Mouse (Mus musculus) liver, adult 2 months (tissue): ENCODE results near the gene Cnga4. TPM values are rescaled to one million over a fixed set of nuclear protein-coding genes. Genes with fewer than 3 reads are reported as not detected.
"Not testable (repeated sequence)": the region's sequence is repeated elsewhere in the genome, so short reads cannot be mapped to it uniquely, and the experiment has no call there.

Experiments
- DNase-seq: peaks from one replicate; pipeline ENCODE4 v3.0.0-alpha.2; 2011; ENCODE audit warnings: low read depth, low spot score; ENCODE audit errors: extremely low read depth
- H3K27ac ChIP-seq: fragments of 200-500 bp; replicated peaks from 2 replicates; pipeline ENCODE4 v1.5.1; 2012; ENCODE audit warnings: low read depth, mild to moderate bottlenecking, control low read depth, inconsistent platforms, low read length; ENCODE audit not compliant: insufficient read depth
- H3K27me3 ChIP-seq: fragments of 200-500 bp; 2 replicates; pipeline ENCODE4 v1.6.1; 2012; ENCODE audit warnings: mild to moderate bottlenecking, moderate library complexity, low read length, inconsistent platforms; ENCODE audit not compliant: control insufficient read depth, insufficient read depth
- H3K36me3 ChIP-seq: fragments of 200-500 bp; 2 replicates; pipeline ENCODE4 v1.6.1; 2012; ENCODE audit warnings: low read length, inconsistent platforms; ENCODE audit not compliant: control insufficient read depth, insufficient read depth
- H3K4me1 ChIP-seq: fragments of 200-500 bp; 2 replicates; pipeline ENCODE4 v1.6.1; 2011; ENCODE audit warnings: low read length; ENCODE audit not compliant: control insufficient read depth, insufficient read depth
- H3K4me3 ChIP-seq: fragments of 200-500 bp; 2 replicates; pipeline ENCODE4 v1.5.1; 2011; ENCODE audit warnings: low read depth, mild to moderate bottlenecking, control low read depth, low read length, moderate library complexity; ENCODE audit not compliant: insufficient read depth
- H3K79me2 ChIP-seq: fragments of 200-500 bp; 2 replicates; pipeline ENCODE4 v1.6.1; 2012; ENCODE audit warnings: inconsistent platforms, mild to moderate bottlenecking, low read length, moderate library complexity; ENCODE audit not compliant: control insufficient read depth, insufficient read depth
- H3K9ac ChIP-seq: fragments of 200-500 bp; 2 replicates; pipeline ENCODE4 v1.6.1; 2012; ENCODE audit warnings: low read depth, mild to moderate bottlenecking, control low read depth, inconsistent platforms, low read length
- CTCF ChIP-seq: fragments of 200-500 bp; IDR thresholded peaks from 2 replicates; pipeline ENCODE4 v1.5.1; 2011; ENCODE audit warnings: low read depth, low read length, control low read depth
- POLR2A ChIP-seq: fragments of 200-500 bp; IDR thresholded peaks from 2 replicates; pipeline ENCODE4 v1.6.1; 2011; ENCODE audit warnings: low read length, control low read depth; ENCODE audit not compliant: insufficient read depth; ENCODE audit errors: extremely low read depth
- WGBS: fragments of 180-500 bp; shearing (Covaris S2); methylation state at CpG from one replicate; pipeline ENCODE4 v1.1.7; 2018; 5-methylcytosine and 5-hydroxymethylcytosine counted together
- polyA plus RNA-seq: library from polyadenylated mRNA; depleted of rRNA; stranded (reverse); fragments of >200 nt; gene quantifications from 2 replicates; pipeline ENCODE4 v1.2.3, GENCODE M21; 2012; rRNA removed
- total RNA-seq: library from RNA; depleted of rRNA; stranded (reverse); fragments of >200 nt; gene quantifications from 2 replicates; pipeline ENCODE4 v1.2.3, GENCODE M21; 2014; rRNA removed

The Cnga4 gene
- total RNA-seq (not detected in 2 replicates), polyA plus RNA-seq (0.04 TPM in 2 replicates)

DNA sequence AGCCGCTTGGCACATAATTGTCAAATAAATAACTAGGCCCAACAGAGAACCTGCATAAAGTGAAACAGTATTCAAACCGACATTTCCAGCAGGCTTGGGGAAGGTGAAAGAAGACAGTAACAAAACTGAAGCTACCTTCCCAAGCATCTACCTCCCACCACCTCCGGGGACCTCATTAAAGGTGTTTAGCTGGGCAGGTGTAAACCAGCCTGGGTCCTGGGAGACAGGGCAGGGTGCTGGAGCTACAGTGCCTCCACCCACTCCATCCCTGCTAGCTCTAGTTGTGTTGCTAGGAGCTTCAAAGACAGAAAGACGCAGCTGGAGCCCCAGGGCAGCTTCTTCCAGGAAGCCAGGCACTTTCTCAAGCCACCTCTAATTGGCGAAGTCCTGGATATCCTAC, at the start of gene Cnga4:
Gene Cnga4 (plus strand): TSS at position 301 of the 400 bp plus-strand sequence.
- WGBS = 82% methylated on average over 5 of the region's 5 CpGs

DNA sequence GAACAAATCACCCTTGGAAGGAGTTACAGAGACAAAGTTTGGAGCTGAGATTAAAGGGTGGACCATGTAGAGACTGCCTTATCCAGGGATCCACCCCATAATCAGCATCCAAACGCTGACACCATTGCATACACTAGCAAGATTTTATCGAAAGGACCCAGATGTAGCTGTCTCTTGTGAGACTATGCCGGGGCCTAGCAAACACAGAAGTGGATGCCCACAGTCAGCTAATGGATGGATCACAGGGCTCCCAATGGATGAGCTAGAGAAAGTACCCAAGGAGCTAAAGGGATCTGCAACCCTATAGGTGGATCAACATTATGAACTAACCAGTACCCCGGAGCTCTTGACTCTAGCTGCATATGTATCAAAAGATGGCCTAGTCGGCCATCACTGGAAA, 48.3 kb upstream of the Cnga4 start:
- H3K79me2 ChIP-seq, DNase-seq, H3K27ac ChIP-seq, H3K9ac ChIP-seq, H3K4me1 ChIP-seq, H3K4me3 ChIP-seq, H3K27me3 ChIP-seq, H3K36me3 ChIP-seq: not testable (repeated sequence)
- no CpG with 5 or more reads among the region's 5 CpGs for WGBS

More for the DNA sequence above, at the start of gene Cnga4:
- no peak for DNase-seq
- TF ChIP-seq POLR2A (no peak), CTCF (no peak)
- Histone ChIP-seq H3K27ac (no peak within 1 kb of the TSS), H3K9ac (no peak within 1 kb of the TSS), H3K79me2 (peaks cover 5% of the 10 kb centered on the region; the same call in 1 of the 2 replicates), H3K27me3 (no peaks in the 10 kb centered on the region), H3K4me1 (peaks cover 1% of the 10 kb centered on the region; the same call in 1 of the 2 replicates), H3K36me3 (no peaks in the 10 kb centered on the region), H3K4me3 (no peak within 1 kb of the TSS)

DNA sequence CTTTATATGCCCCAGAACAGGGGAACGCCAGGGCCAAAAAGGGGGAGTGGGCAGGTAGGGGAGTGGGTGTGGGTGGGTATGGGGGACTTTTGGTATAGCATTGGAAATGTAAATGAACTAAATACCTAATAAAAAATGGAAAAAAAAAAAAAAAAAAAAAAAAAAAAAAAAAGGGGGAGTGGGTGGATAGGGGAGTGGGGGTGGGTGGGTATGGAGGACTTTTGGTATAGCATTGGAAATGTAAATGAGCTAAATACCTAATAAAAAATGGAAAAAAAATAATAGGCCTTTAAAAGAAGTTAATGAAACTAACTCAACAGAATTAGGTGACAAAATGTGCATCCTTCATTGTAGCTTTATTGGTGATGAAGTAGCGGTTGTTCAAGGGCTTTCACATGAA, 47.9 kb upstream of the Cnga4 start:
- H3K27me3 ChIP-seq, H3K79me2 ChIP-seq, H3K27ac ChIP-seq, H3K9ac ChIP-seq, H3K4me3 ChIP-seq, H3K36me3 ChIP-seq, DNase-seq, H3K4me1 ChIP-seq: not testable (repeated sequence)
- 90% methylated on average over 1 of the region's 2 CpGs for WGBS

DNA sequence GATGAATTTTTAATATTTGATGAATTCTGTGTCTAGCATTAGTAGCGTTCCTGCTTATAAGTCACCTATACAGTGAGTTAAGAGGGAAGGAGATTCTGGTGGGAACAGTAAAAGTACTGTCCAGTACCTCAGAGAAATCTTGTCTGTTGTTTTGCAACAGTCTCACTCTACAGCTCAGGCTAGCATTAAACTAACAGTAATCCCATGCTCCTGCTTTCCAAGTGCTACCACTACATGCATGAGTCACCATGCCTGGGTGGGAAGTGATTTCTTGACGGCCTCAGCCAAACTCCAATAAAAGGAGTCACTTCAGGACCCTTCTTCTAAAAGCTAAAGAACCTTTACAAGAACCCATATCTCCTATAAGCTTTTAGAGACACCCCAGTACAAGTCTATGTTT, 42.7 kb upstream of the Cnga4 start:
- no peak overlapping the region for H3K27ac ChIP-seq
- no peak overlapping the region for H3K9ac ChIP-seq
- H3K36me3 ChIP-seq = no peaks in the 10 kb centered on the region
- no peak for TF ChIP-seq CTCF
- TF ChIP-seq POLR2A = no peak
- no peaks in the 10 kb centered on the region for H3K27me3 ChIP-seq
- no peak overlapping the region for H3K4me3 ChIP-seq
- DNase-seq = no peak
- H3K4me1 ChIP-seq = no peaks in the 10 kb centered on the region
- 79% methylated on average over 2 of the region's 2 CpGs for WGBS
- no peaks in the 10 kb centered on the region for H3K79me2 ChIP-seq

DNA sequence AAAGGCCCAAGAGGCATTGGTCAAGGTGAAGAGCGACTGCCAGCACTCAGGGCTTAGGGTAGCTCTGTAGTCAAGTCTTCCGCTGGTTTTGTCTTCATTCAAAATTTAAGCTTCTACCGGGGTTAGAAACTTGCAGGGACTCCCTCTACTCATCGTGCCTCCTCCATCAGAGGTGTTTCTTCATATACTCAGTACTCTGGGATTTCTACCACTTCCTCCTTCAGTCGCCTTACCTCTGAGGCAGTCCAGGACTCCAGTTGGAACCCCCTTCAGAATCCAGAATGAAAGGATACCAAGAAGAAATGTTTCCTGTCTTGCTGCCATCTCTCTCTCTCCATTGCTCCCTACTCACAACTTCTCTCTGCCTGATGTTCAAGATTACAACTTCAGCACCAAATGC, 37.1 kb upstream of the Cnga4 start:
- Histone ChIP-seq H3K9ac (no peak overlapping the region), H3K4me3 (no peak overlapping the region), H3K27ac (no peak overlapping the region), H3K36me3 (no peaks in the 10 kb centered on the region), H3K79me2 (no peaks in the 10 kb centered on the region), H3K27me3 (no peaks in the 10 kb centered on the region), H3K4me1 (no peaks in the 10 kb centered on the region)
- DNase-seq = no peak
- TF ChIP-seq CTCF = no peak
- no peak for TF ChIP-seq POLR2A
- 88% methylated on average over 5 of the region's 5 CpGs for WGBS

DNA sequence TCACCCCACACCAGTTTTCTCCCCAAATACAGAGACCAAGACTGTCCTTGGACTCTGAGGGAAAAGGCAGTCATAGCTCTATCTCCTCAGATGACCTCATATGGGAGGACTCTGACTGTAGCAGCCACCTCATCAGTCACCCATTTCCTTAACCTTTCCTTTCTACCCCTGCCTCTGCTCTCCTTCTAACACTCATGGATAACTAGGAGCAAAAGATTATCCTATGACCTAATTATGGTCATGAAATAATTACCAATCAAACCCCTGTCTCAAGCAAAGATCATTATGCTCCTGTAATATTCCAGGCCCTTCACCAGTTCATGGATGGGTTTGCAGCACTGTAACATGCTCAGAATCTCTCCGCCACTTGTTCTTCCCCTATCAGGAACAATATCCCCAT, 36.4 kb upstream of the Cnga4 start, which contains the start of gene Olfr692:
Gene Olfr692 (plus strand): TSS at position 301 of the 400 bp plus-strand sequence.
- Histone ChIP-seq H3K36me3 (no peaks in the 10 kb centered on the region), H3K9ac (no peak within 1 kb of the TSS), H3K79me2 (no peaks in the 10 kb centered on the region), H3K4me1 (no peaks in the 10 kb centered on the region), H3K4me3 (no peak within 1 kb of the TSS), H3K27ac (no peak within 1 kb of the TSS), H3K27me3 (no peaks in the 10 kb centered on the region)
- TF ChIP-seq CTCF (no peak), POLR2A (no peak)
- 97% methylated on average over 1 of the region's 1 CpGs for WGBS
- no peak for DNase-seq
